Mouse (Mus musculus) heart, embryonic 11.5 days (tissue): Measurements from ENCODE around the gene Akap6. TPM values are rescaled to one million over a fixed set of nuclear protein-coding genes. Genes with fewer than 3 reads are reported as not detected.

Source experiments
- ATAC-seq: fragments of 200-750 bp; cut with Nextera tagmentation; replicated peaks from 2 replicates; pipeline ENCODE4 v1.8.0; 2017; ENCODE audit warnings: moderate library complexity; ENCODE audit not compliant: insufficient number of reproducible peaks, low FRiP score, low TSS enrichment
- H3K27ac ChIP-seq: fragments of 300-500 bp; sonication (generic); 2 replicates; pipeline ENCODE4 v1.5.1; 2014; ENCODE audit warnings: mild to moderate bottlenecking, low read depth, low read length
- H3K27me3 ChIP-seq: fragments of 300-500 bp; sonication (generic); 2 replicates; pipeline ENCODE4 v1.6.1; 2014; ENCODE audit warnings: mild to moderate bottlenecking, low read length, mixed read lengths; ENCODE audit not compliant: control insufficient read depth, insufficient read depth
- H3K36me3 ChIP-seq: fragments of 300-500 bp; sonication (generic); 2 replicates; pipeline ENCODE4 v1.6.1; 2014; ENCODE audit warnings: mild to moderate bottlenecking, low read length, moderate library complexity, mixed read lengths; ENCODE audit not compliant: control insufficient read depth, insufficient read depth
- H3K4me1 ChIP-seq: fragments of 300-500 bp; sonication (generic); 2 replicates; pipeline ENCODE4 v1.6.1; 2014; ENCODE audit warnings: low read length; ENCODE audit not compliant: control insufficient read depth, insufficient read depth
- H3K4me2 ChIP-seq: fragments of 300-500 bp; sonication (generic); 2 replicates; pipeline ENCODE4 v1.6.1; 2014; ENCODE audit warnings: mild to moderate bottlenecking, moderate library complexity
- H3K4me3 ChIP-seq: fragments of 300-500 bp; sonication (generic); 2 replicates; pipeline ENCODE4 v1.5.1; 2014; ENCODE audit warnings: low read depth, low read length
- H3K9ac ChIP-seq: fragments of 300-500 bp; sonication (generic); 2 replicates; pipeline ENCODE4 v1.6.1; 2014; ENCODE audit warnings: mild to moderate bottlenecking, low read depth, low read length, moderate library complexity
- H3K9me3 ChIP-seq: fragments of 300-500 bp; sonication (generic); replicated peaks from 2 replicates; pipeline ENCODE4 v1.6.1; 2016; ENCODE audit warnings: low read length; ENCODE audit not compliant: control insufficient read depth
- WGBS: fragments of 180-500 bp; shearing (Covaris S2); extraction: QIAGEN DNeasy Blood & Tissue Kit; methylation state at CpG from one replicate; pipeline ENCODE4 v1.1.7; 2014; ENCODE audit not compliant: insufficient replicate concordance; 5-methylcytosine and 5-hydroxymethylcytosine counted together
- polyA plus RNA-seq: library from polyadenylated mRNA; unstranded; fragments of >200 nt; fragmentation: Nextera tagmentation; extraction: Ambion mirVana; gene quantifications from 2 replicates; pipeline ENCODE4 v1.2.1, GENCODE M21; 2014

Akap6 gene
- polyA plus RNA-seq, 1 experiment from 2014 or later: 6.7 TPM

DNA sequence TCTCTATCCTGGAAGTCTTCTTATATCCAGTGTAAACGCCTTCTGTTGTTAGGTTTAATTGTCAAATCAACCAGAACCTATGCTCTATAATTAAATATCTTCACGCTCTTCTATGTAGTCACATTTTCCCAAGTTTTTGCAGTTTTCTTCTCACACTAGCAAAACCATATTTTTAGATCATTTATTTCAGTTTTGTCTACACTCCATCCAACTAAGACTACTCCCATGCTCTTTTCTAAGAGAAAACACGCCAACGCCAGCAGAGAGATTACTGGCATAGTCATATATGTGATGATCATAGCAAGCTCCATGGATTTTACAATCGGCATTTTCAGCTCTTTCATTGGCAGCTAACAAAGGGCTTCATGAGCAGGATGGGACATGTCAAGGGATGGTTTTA is 341.5 kb downstream of the Akap6 start:
- 83% methylated on average over 5 of the region's 5 CpGs for WGBS
- no peak overlapping the region for H3K4me2 ChIP-seq
- no peaks in the 10 kb centered on the region for H3K9me3 ChIP-seq
- H3K27me3 ChIP-seq: no peaks in the 10 kb centered on the region
- ATAC-seq: no peak
- H3K4me3 ChIP-seq: no peak overlapping the region
- H3K9ac ChIP-seq: no peak overlapping the region
- H3K4me1 ChIP-seq: no peaks in the 10 kb centered on the region
- H3K27ac ChIP-seq: no peak overlapping the region
- H3K36me3 ChIP-seq: no peaks in the 10 kb centered on the region

DNA sequence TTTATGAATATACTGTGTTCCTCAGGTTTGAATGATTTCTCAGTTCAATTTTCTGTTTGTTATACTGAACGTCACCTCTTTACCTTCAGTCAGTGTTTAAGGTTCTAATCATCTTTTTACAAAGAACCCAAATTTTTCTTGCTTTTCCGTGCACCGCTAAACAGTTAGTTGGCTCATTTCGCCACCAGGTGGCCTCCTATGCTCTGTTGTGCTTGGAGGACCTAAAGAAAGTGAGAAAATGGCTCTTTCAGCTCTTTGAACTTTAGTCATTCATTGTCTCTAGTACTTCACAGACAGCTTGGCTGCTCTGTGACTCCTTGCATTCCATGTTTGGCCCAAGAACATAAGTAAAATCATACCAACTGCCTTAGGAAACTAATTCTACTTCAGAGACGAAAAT is 343.6 kb downstream of the Akap6 start:
- H3K27me3 ChIP-seq: no peaks in the 10 kb centered on the region
- H3K27ac ChIP-seq: no peak overlapping the region
- no peak for ATAC-seq
- no peak overlapping the region for H3K4me2 ChIP-seq
- H3K36me3 ChIP-seq: no peaks in the 10 kb centered on the region
- WGBS: 29% methylated on average over 5 of the region's 5 CpGs
- H3K9me3 ChIP-seq: no peaks in the 10 kb centered on the region
- no peak overlapping the region for H3K9ac ChIP-seq
- H3K4me3 ChIP-seq: no peak overlapping the region
- H3K4me1 ChIP-seq: no peaks in the 10 kb centered on the region

DNA sequence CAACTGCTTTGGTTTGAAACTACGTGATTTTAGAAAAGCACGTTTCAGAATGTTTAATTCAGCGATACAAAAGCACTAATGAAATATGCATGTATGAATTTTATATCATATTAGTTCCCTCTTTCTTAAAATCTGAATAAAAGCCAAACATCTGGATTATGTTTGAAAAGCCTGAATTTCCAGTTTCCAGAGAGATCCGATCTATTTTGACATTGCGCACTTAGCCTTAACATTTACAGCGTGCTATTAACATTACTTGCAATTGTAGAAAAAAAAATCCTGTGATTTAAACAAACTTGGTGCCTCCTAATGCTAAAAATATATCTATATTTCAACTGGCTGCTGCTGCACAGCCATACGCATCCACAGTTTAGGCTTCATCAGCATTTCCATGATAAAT is 358.4 kb downstream of the Akap6 start:
- Histone ChIP-seq H3K27ac (no peak overlapping the region), H3K4me3 (no peak overlapping the region), H3K36me3 (no peaks in the 10 kb centered on the region), H3K27me3 (no peaks in the 10 kb centered on the region), H3K4me1 (no peaks in the 10 kb centered on the region), H3K4me2 (no peak overlapping the region), H3K9me3 (no peaks in the 10 kb centered on the region), H3K9ac (no peak overlapping the region)
- WGBS: 91% methylated on average over 7 of the region's 7 CpGs
- ATAC-seq: no peak

DNA sequence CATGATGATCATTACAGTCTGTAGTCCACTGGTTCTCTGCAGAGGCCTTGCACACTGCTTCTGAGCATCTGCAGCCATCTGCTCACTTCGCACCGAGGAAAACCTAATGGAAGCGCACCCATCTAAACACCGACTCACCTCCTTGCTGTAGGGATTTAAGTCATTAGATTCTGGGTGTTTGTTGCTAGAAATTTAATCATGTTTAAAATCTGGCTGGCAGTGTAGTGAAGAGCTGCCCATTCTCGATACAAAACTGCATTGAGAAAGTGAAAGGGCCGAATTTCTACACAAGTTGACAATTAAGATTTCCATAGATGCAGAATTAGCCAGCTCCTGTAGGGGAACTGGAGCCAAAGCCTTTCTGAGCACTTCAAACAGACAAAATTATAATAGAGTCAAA is 361.7 kb downstream of the Akap6 start:
- ATAC-seq: no peak
- 88% methylated on average over 6 of the region's 6 CpGs for WGBS
- H3K9me3 ChIP-seq: no peaks in the 10 kb centered on the region
- no peaks in the 10 kb centered on the region for H3K36me3 ChIP-seq
- H3K4me2 ChIP-seq: no peak overlapping the region
- no peak overlapping the region for H3K27ac ChIP-seq
- no peaks in the 10 kb centered on the region for H3K27me3 ChIP-seq
- H3K4me1 ChIP-seq: no peaks in the 10 kb centered on the region
- no peak overlapping the region for H3K9ac ChIP-seq
- no peak overlapping the region for H3K4me3 ChIP-seq

DNA sequence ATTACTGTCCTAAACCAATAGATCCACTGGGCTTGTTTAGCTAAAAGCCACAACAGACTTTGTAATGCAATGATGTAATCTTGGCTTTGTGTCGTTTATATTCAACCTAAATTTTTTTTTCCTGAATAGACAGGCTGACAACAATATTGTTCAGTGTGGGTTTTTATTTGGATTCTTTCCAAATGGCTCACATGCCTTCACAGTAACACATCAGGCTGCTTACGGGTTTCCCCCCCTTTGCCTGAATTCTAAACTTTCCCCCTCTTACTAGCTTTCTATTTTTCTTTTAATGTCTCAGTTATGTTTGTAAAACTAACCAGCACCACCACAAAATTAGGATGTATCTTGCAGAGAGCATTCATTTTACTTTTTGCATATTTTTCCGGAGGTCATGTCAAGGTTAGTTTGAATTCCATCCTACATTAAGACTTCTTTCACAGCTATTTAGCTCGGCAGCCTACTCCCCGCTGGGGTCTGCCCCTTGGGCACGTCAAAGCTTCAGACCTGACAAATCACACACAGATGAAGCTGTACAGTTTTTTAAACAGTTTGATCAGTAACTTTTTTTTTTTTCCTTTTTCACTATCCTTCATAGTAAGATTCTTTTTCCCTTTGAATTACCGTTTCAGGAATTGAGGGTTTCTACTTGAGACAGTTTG is 362.4 kb downstream of the Akap6 start:
- Histone ChIP-seq H3K9me3 (no peaks in the 10 kb centered on the region), H3K4me1 (no peaks in the 10 kb centered on the region), H3K4me3 (no peak overlapping the region), H3K27ac (no peak overlapping the region), H3K36me3 (no peaks in the 10 kb centered on the region), H3K9ac (no peak overlapping the region), H3K27me3 (no peaks in the 10 kb centered on the region), H3K4me2 (no peak overlapping the region; the same call in 1 of the 2 replicates)
- no peak for ATAC-seq
- 29% methylated on average over 7 of the region's 7 CpGs for WGBS

DNA sequence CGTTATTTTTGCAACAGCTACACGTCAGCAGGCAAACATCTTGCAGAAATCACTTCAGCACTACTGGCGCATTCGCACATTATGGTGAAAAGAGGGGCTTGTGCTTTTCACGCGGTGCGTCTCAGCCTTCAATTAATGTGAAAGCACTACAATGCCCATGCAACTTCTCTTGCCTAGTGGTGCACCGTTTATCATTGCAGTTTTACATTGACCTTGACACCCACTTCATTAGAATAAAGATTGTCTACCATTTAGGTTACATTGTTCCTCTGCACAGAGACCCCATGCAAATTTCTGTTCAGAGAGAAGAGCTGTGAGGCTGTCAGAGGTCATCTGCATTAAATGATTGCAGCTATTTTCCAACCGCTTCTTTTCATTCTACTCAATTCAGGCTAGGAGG is 363.8 kb downstream of the Akap6 start:
- no peaks in the 10 kb centered on the region for H3K9me3 ChIP-seq
- ATAC-seq: no peak
- no peak overlapping the region for H3K27ac ChIP-seq
- H3K9ac ChIP-seq: no peak overlapping the region
- 76% methylated on average over 9 of the region's 9 CpGs for WGBS
- no peak overlapping the region for H3K4me3 ChIP-seq
- H3K4me1 ChIP-seq: no peaks in the 10 kb centered on the region
- H3K36me3 ChIP-seq: no peaks in the 10 kb centered on the region
- no peak overlapping the region for H3K4me2 ChIP-seq
- no peaks in the 10 kb centered on the region for H3K27me3 ChIP-seq

DNA sequence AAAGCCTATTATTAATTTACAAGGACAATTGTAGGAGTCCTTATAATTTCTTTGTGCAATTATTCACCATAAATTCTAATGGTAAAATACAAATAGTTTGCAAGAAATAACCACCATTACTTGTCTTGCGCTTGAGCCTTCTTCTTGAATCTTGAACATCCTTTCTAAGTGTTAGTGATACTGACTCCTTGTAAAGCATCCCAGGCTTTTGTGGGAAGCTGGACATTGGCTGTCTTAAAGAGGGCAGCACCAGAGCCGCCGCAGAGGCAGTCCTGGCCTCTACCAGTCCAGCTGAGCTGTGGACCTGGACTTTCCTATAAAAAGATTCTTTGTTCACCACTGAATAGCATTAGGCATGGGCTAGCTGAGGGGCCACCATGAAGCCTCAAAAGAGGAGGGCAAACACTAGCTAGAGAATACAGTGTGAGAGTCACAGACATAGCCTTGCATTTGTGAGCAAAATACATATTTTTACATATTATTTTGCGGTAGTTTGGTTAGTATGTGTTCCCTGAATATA is 365.1 kb downstream of the Akap6 start:
- 82% methylated on average over 4 of the region's 4 CpGs for WGBS
- Histone ChIP-seq H3K9ac (no peak overlapping the region), H3K27me3 (no peaks in the 10 kb centered on the region), H3K27ac (no peak overlapping the region), H3K4me2 (no peak overlapping the region), H3K9me3 (no peaks in the 10 kb centered on the region), H3K4me1 (no peaks in the 10 kb centered on the region), H3K36me3 (no peaks in the 10 kb centered on the region), H3K4me3 (no peak overlapping the region)
- no peak for ATAC-seq

DNA sequence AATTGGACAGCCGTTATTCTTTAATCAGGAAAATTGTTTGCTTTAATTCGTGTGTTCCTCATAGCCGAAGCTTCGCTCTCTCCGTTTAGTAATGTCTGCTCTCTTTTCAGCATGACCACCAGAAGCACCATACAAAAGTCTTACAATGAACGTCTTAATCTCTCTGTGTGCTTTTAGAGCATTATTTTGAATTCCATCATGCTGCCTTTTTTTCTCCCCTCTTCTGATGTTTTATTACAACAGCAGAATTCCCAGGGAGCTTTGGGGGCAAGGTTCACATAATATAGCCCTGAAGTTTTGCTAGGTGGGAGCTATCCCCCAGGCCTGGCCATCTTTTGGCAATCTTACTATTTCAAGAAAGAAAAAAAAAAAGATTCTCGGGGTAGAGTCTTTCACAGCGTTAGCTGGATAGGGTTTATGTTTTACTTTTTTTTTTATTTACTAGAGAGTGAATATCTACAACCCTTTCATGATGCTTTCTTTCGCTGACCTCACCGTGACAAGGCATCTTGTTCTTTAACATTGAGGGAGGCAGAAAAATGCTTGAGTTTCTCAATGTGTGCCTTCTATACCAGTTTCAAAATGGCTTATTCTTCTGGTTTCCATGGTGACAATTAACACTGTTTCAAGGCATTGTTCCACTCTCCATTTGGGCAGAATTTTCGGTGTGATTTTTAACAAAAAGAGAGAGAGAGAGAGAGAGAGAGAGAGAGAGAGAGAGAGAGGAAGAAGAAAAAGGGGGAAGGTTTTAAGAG is 366.0 kb downstream of the Akap6 start:
- Histone ChIP-seq H3K36me3 (no peaks in the 10 kb centered on the region), H3K27ac (no peak overlapping the region), H3K4me3 (no peak overlapping the region), H3K9ac (no peak overlapping the region), H3K4me1 (no peaks in the 10 kb centered on the region), H3K27me3 (no peaks in the 10 kb centered on the region), H3K4me2 (no peak overlapping the region), H3K9me3 (no peaks in the 10 kb centered on the region)
- WGBS: 76% methylated on average over 11 of the region's 11 CpGs
- no peak for ATAC-seq

DNA sequence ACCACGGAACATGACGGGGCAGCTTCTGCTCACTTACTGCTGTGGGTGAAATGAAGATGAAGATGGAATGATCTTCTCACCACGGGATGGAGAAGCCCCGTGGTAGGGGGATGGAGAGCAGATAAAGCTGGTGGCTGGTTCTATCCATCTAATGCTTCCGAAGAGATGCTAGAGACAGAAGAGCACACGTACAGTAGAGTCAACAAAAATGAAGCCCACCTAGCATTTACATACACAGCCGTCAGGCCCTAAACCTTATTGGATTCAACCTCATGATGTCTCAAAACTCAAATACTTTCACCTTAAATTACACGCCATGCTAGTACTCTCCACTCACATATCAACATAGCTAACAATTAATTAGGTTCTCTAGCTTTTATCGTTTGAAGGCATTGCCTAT is 367.1 kb downstream of the Akap6 start:
- Histone ChIP-seq H3K4me2 (no peak overlapping the region), H3K27ac (no peak overlapping the region), H3K9me3 (no peaks in the 10 kb centered on the region), H3K4me3 (no peak overlapping the region), H3K36me3 (no peaks in the 10 kb centered on the region), H3K27me3 (no peaks in the 10 kb centered on the region), H3K4me1 (no peaks in the 10 kb centered on the region), H3K9ac (no peak overlapping the region)
- WGBS: 83% methylated on average over 9 of the region's 9 CpGs
- no peak for ATAC-seq
